In genomic region chr2:73891701-73892463, GRCm38 (mm10) we compare ENCODE assay signal across 8 mouse cellular contexts. TPM values are rescaled to one million over a fixed set of nuclear protein-coding genes. Genes with fewer than 3 reads are reported as not detected.
DNase-seq lines count a peak whose midpoint lies in the region; ATAC-seq and TF ChIP-seq lines count a peak whose summit lies in the region.

No protein-coding gene starts in this region.

- peak overlapping the region; percentile 98 for H3K9ac ChIP-seq in embryonic facial prominence, embryonic 14.5 days (ENCODE audit: low read depth, low read length)
- H3K9ac ChIP-seq in liver, embryonic 11.5 days (ENCODE audit: low read depth, low read length), result peak overlapping the region; percentile 93
- H3K9ac ChIP-seq in midbrain, postnatal 0 days (replicated peaks; ENCODE audit: low read length, poor library complexity, severe bottlenecking), result peak overlapping the region; percentile 97

- 0% methylated on average over 28 of the region's 54 CpGs for WGBS in embryonic facial prominence, embryonic 14.5 days
- under 1% methylated on average over 54 of the region's 54 CpGs for WGBS in hindbrain, embryonic 10.5 days
- under 1% methylated on average over 54 of the region's 54 CpGs for WGBS in liver, embryonic 11.5 days
- WGBS in midbrain, postnatal 0 days, result under 1% methylated on average over 52 of the region's 54 CpGs

- TF ChIP-seq CTCF in G1E (IDR thresholded peaks at IDR 0.05; ENCODE audit: low read depth, low read length), result no peak
- TF ChIP-seq CTCF in midbrain, postnatal 0 days (IDR thresholded peaks at IDR 0.05), result no peak

- DNase-seq in kidney, adult 11 months, result peak; percentile 43
- no peak for DNase-seq in kidney, postnatal 14 days
- DNase-seq in G1E (ENCODE audit: low spot score), result no peak
- peak; percentile 60 for DNase-seq in embryonic facial prominence, embryonic 14.5 days (ENCODE audit: low spot score)
- DNase-seq in hindbrain, embryonic 10.5 days (ENCODE audit: low spot score), result no peak
- peak; percentile 54 for DNase-seq in liver, embryonic 11.5 days (ENCODE audit: low spot score)
- peak; percentile 58 for DNase-seq in midbrain, postnatal 0 days (ENCODE audit: low spot score)
- DNase-seq in urinary bladder, postnatal 36 days (ENCODE audit: low spot score in 2 of 2), result peak; percentile 20 to 40

- peak overlapping the region; percentile 92 for H3K27ac ChIP-seq in embryonic facial prominence, embryonic 14.5 days (replicated peaks; ENCODE audit: low read depth, low read length)
- peak overlapping the region; percentile 96 for H3K27ac ChIP-seq in hindbrain, embryonic 10.5 days
- peak overlapping the region; percentile 73 for H3K27ac ChIP-seq in liver, embryonic 11.5 days (ENCODE audit: low read depth, low read length)
- peak overlapping the region; percentile 90 for H3K27ac ChIP-seq in midbrain, postnatal 0 days (ENCODE audit: low read depth, low read length)

- no peak for ATAC-seq in G1E (ENCODE audit: extremely low read depth, insufficient number of reproducible peaks, low FRiP score, poor library complexity, severe bottlenecking)
- ATAC-seq in embryonic facial prominence, embryonic 14.5 days (ENCODE audit: low read depth), result peak; percentile 58
- peak; percentile 38 for ATAC-seq in liver, embryonic 11.5 days (replicated peaks; ENCODE audit: low FRiP score)
- peak; percentile 67 for ATAC-seq in midbrain, postnatal 0 days (ENCODE audit: low FRiP score)

- H3K4me2 ChIP-seq in embryonic facial prominence, embryonic 14.5 days (ENCODE audit: low read depth, low read length), result peak overlapping the region; percentile 67
- H3K4me2 ChIP-seq in liver, embryonic 11.5 days, result peak overlapping the region; percentile 75
- H3K4me2 ChIP-seq in midbrain, postnatal 0 days (ENCODE audit: low read depth, low read length, poor library complexity, severe bottlenecking), result peak overlapping the region; percentile 77

- no peaks in the 10 kb centered on the region for H3K27me3 ChIP-seq in G1E (ENCODE audit: insufficient read depth, low read length)
- H3K27me3 ChIP-seq in embryonic facial prominence, embryonic 14.5 days (replicated peaks; ENCODE audit: control insufficient read depth, insufficient read depth, low read length), result no peaks in the 10 kb centered on the region
- H3K27me3 ChIP-seq in hindbrain, embryonic 10.5 days (ENCODE audit: insufficient read depth, poor library complexity, severe bottlenecking), result no peaks in the 10 kb centered on the region
- H3K27me3 ChIP-seq in liver, embryonic 11.5 days (replicated peaks; ENCODE audit: control insufficient read depth, insufficient read depth, low read length), result no peaks in the 10 kb centered on the region
- H3K27me3 ChIP-seq in midbrain, postnatal 0 days (ENCODE audit: insufficient read depth, low read length), result no peaks in the 10 kb centered on the region

- peaks cover 10% of the 10 kb centered on the region for H3K36me3 ChIP-seq in G1E (replicated peaks)
- H3K36me3 ChIP-seq in embryonic facial prominence, embryonic 14.5 days (ENCODE audit: control insufficient read depth, insufficient read depth, low read length), result 0 out of 2 replicates have a peak, but pooled peaks cover 4% of the 10 kb centered on the region
- peaks cover 17% of the 10 kb centered on the region for H3K36me3 ChIP-seq in hindbrain, embryonic 10.5 days
- no peaks in the 10 kb centered on the region for H3K36me3 ChIP-seq in liver, embryonic 11.5 days (ENCODE audit: control insufficient read depth, insufficient read depth, low read length)
- H3K36me3 ChIP-seq in midbrain, postnatal 0 days (ENCODE audit: insufficient read depth, low read length), result no peaks in the 10 kb centered on the region

- peak overlapping the region; percentile 100 for H3K4me3 ChIP-seq in G1E (ENCODE audit: low read depth, low read length)
- peak overlapping the region; percentile 95 for H3K4me3 ChIP-seq in embryonic facial prominence, embryonic 14.5 days (ENCODE audit: low read depth, low read length)
- peak overlapping the region; percentile 83 for H3K4me3 ChIP-seq in hindbrain, embryonic 10.5 days
- peak overlapping the region; percentile 98 for H3K4me3 ChIP-seq in liver, embryonic 11.5 days (ENCODE audit: low read depth, low read length)
- H3K4me3 ChIP-seq in midbrain, postnatal 0 days (ENCODE audit: low read depth, low read length), result peak overlapping the region; percentile 97

- no peaks in the 10 kb centered on the region for H3K9me3 ChIP-seq in G1E (replicated peaks)
- H3K9me3 ChIP-seq in embryonic facial prominence, embryonic 14.5 days (ENCODE audit: control insufficient read depth, low read length), result no peaks in the 10 kb centered on the region
- H3K9me3 ChIP-seq in hindbrain, embryonic 10.5 days, result no peaks in the 10 kb centered on the region
- H3K9me3 ChIP-seq in liver, embryonic 11.5 days (ENCODE audit: control insufficient read depth, low read length), result no peaks in the 10 kb centered on the region
- H3K9me3 ChIP-seq in midbrain, postnatal 0 days (ENCODE audit: low read length), result no peaks in the 10 kb centered on the region

- peaks cover 16% of the 10 kb centered on the region for H3K4me1 ChIP-seq in G1E (ENCODE audit: insufficient read depth, low read depth, low read length)
- peaks cover 3% of the 10 kb centered on the region for H3K4me1 ChIP-seq in embryonic facial prominence, embryonic 14.5 days (ENCODE audit: control insufficient read depth, insufficient read depth, low read length)
- H3K4me1 ChIP-seq in hindbrain, embryonic 10.5 days (replicated peaks), result peaks cover 11% of the 10 kb centered on the region
- H3K4me1 ChIP-seq in liver, embryonic 11.5 days (replicated peaks; ENCODE audit: control insufficient read depth, insufficient read depth, low read length), result no peaks in the 10 kb centered on the region; the same call in 1 of the 2 replicates
- H3K4me1 ChIP-seq in midbrain, postnatal 0 days (ENCODE audit: insufficient read depth, low read length), result no peaks in the 10 kb centered on the region

RNA-seq across cellular contexts. Expression of gene Atf2, which starts 0.6 kb away (rescaled TPM):
- total RNA-seq in G1E (2014; fragmentation: Nextera tagmentation) (201 and 220 TPM in 2 replicates), G1E (2017) (50.2 and 69.8 TPM in 2 replicates)
- 10.8 and 14.4 TPM in 2 replicates for polyA plus RNA-seq in G1E (2012)
- 48.4 and 51.9 TPM in 2 replicates for polyA plus RNA-seq in embryonic facial prominence, embryonic 14.5 days (2014; fragmentation: Nextera tagmentation; extraction: Ambion mirVana)
- 70.8 and 85.4 TPM in 2 replicates for polyA plus RNA-seq in hindbrain, embryonic 10.5 days (2016; fragmentation: Nextera tagmentation; extraction: Ambion mirVana)
- 46.8 and 47.2 TPM in 2 replicates for polyA plus RNA-seq in liver, embryonic 11.5 days (2014; fragmentation: Nextera tagmentation; extraction: Ambion mirVana)
- 82.3 and 101 TPM in 2 replicates for total RNA-seq in midbrain, postnatal 0 days (2014; rRNA removed)
- polyA plus RNA-seq in midbrain, postnatal 0 days (2015; fragmentation: Nextera tagmentation; extraction: Ambion mirVana), result 76.8 and 90.6 TPM in 2 replicates

RNA-seq across cellular contexts. Expression of gene Atp5g3, which starts 19.2 kb away (rescaled TPM):
- 103 and 112 TPM in 2 replicates for total RNA-seq in G1E (2014; fragmentation: Nextera tagmentation)
- total RNA-seq in G1E (2017), result 195 and 233 TPM in 2 replicates
- 992 and 1,141 TPM in 2 replicates for polyA plus RNA-seq in G1E (2012)
- 1,143 and 1,216 TPM in 2 replicates for polyA plus RNA-seq in embryonic facial prominence, embryonic 14.5 days (2014; fragmentation: Nextera tagmentation; extraction: Ambion mirVana)
- 858 and 927 TPM in 2 replicates for polyA plus RNA-seq in hindbrain, embryonic 10.5 days (2016; fragmentation: Nextera tagmentation; extraction: Ambion mirVana)
- 1,057 and 1,087 TPM in 2 replicates for polyA plus RNA-seq in liver, embryonic 11.5 days (2014; fragmentation: Nextera tagmentation; extraction: Ambion mirVana)
- 230 and 273 TPM in 2 replicates for total RNA-seq in midbrain, postnatal 0 days (2014; rRNA removed)
- polyA plus RNA-seq in midbrain, postnatal 0 days (2015; fragmentation: Nextera tagmentation; extraction: Ambion mirVana), result 1,303 and 1,321 TPM in 2 replicates

Comparison
In these comparisons a context has a peak if more than half of its experiments do, and no peak if none do; other contexts are left out.
1. DNase-seq: peak in kidney, adult 11 months (single experiment), embryonic facial prominence, embryonic 14.5 days (single experiment), liver, embryonic 11.5 days (single experiment), midbrain, postnatal 0 days (single experiment) and urinary bladder, postnatal 36 days (2 of 2); none in kidney, postnatal 14 days (single experiment), G1E (single experiment) and hindbrain, embryonic 10.5 days (single experiment).
2. Peak in every context shown above with its lines, with median percentiles within 50 percentile points of each other: H3K4me3 ChIP-seq, H3K27ac ChIP-seq, H3K4me2 ChIP-seq and H3K9ac ChIP-seq.